Mouse (Mus musculus): ENCODE measurements around the gene Cacna2d4.

DNA sequence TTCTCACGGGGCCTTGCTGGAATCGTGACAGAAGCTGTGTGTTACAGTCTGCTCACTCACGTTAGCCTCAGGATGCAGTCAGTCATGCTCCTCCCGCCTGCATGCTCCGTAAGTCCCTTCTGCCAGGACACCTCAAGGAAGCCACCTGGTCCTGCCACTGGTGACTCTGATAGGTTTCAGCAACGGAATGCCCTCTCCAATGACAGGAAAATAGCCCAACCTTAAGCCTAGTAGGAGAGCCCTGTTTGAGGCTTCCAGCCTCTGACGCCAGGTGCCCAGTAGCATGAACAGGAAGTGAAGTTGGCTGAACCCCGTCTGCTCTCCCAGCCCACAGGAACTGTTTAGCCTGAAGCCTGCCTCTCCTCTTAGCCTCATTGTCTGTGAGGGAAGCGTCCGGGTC is 109.9 kb downstream of the Cacna2d4 start:
- TF ChIP-seq POLR2A (IDR thresholded peaks at IDR 0.05; ENCODE audit: extremely low read depth, insufficient read depth, low read length) (no peak), CTCF (IDR thresholded peaks at IDR 0.05; ENCODE audit: low read depth, low read length) (no peak)

Measured in liver, adult 2 months (tissue).